Mouse (Mus musculus) midbrain, embryonic 15.5 days (tissue): ENCODE data around the gene 2310050C09Rik. TPM values are rescaled to one million over a fixed set of nuclear protein-coding genes. Genes with fewer than 3 reads are reported as not detected.

ENCODE experiments used
- polyA plus RNA-seq: library from polyadenylated mRNA; unstranded; fragments of >200 nt; fragmentation: Nextera tagmentation; extraction: Ambion mirVana; gene quantifications from 2 replicates; pipeline ENCODE4 v1.2.1, GENCODE M21; 2015

2310050C09Rik gene
- polyA plus RNA-seq, 1 experiment from 2014 or later = not detected

Other genes starting within 250 kb of the 2310050C09Rik start
- gene Lce6a, start 248.6 kb downstream of the 2310050C09Rik start, polyA plus RNA-seq = not detected in 2 replicates
- not detected in 2 replicates for gene Lce1a1, start 221.9 kb downstream of the 2310050C09Rik start, polyA plus RNA-seq
- gene Lce1b, start 213.3 kb downstream of the 2310050C09Rik start, polyA plus RNA-seq = not detected in 2 replicates
- not detected in 2 replicates for gene Lce1a2, start 199.9 kb downstream of the 2310050C09Rik start, polyA plus RNA-seq
- gene Lce1c, start 191.0 kb downstream of the 2310050C09Rik start, polyA plus RNA-seq = not detected in 2 replicates
- not detected in 2 replicates for gene Lce1d, start 183.0 kb downstream of the 2310050C09Rik start, polyA plus RNA-seq
- not detected in 2 replicates for gene Lce1e, start 161.1 kb downstream of the 2310050C09Rik start, polyA plus RNA-seq
- not detected in 2 replicates for gene Lce1f, start 149.9 kb downstream of the 2310050C09Rik start, polyA plus RNA-seq
- not detected in 2 replicates for gene Gm38119, start 131.1 kb downstream of the 2310050C09Rik start, polyA plus RNA-seq
- gene Lce1g, start 117.9 kb downstream of the 2310050C09Rik start, polyA plus RNA-seq = not detected in 2 replicates
- gene Lce1h, start 105.2 kb downstream of the 2310050C09Rik start, polyA plus RNA-seq = not detected in 2 replicates
- not detected in 2 replicates for gene Lce1i, start 91.3 kb downstream of the 2310050C09Rik start, polyA plus RNA-seq
- gene Lce1j, start 79.7 kb downstream of the 2310050C09Rik start, polyA plus RNA-seq = not detected in 2 replicates
- not detected in 2 replicates for gene Lce1k, start 62.3 kb downstream of the 2310050C09Rik start, polyA plus RNA-seq
- not detected in 2 replicates for gene Kprp, start 43.0 kb downstream of the 2310050C09Rik start, polyA plus RNA-seq
- not detected in 2 replicates for gene Lce1l, start 18.9 kb downstream of the 2310050C09Rik start, polyA plus RNA-seq
- not detected in 2 replicates for gene Lce3a, start 56.0 kb upstream of the 2310050C09Rik start, polyA plus RNA-seq
- not detected in 2 replicates for gene Lce3b, start 62.8 kb upstream of the 2310050C09Rik start, polyA plus RNA-seq
- gene Lce3c, start 74.3 kb upstream of the 2310050C09Rik start, polyA plus RNA-seq = not detected in 2 replicates
- not detected in 2 replicates for gene Lce3d, start 87.2 kb upstream of the 2310050C09Rik start, polyA plus RNA-seq
- not detected in 2 replicates for gene Lce3e, start 96.8 kb upstream of the 2310050C09Rik start, polyA plus RNA-seq
- not detected in 2 replicates for gene Lce3f, start 122.0 kb upstream of the 2310050C09Rik start, polyA plus RNA-seq
- 1.3 and 1.6 TPM in 2 replicates for gene Crct1, start 145.5 kb upstream of the 2310050C09Rik start, polyA plus RNA-seq
- gene Lce1m, start 148.8 kb upstream of the 2310050C09Rik start, polyA plus RNA-seq = not detected in 2 replicates
- not detected in 2 replicates for gene Gm4858, start 198.6 kb upstream of the 2310050C09Rik start, polyA plus RNA-seq